8 mouse cellular contexts compared by ENCODE assay signal in genomic region chrX:47891907-47892430, GRCm38 (mm10). TPM values are rescaled to one million over a fixed set of nuclear protein-coding genes. Genes with fewer than 3 reads are reported as not detected.
DNase-seq lines count a peak whose midpoint lies in the region; ATAC-seq and TF ChIP-seq lines count a peak whose summit lies in the region.

No protein-coding gene starts in this region.

- no peaks in the 10 kb centered on the region for H3K9me3 ChIP-seq in E14TG2a.4 (ENCODE audit: low read length)
- no peaks in the 10 kb centered on the region for H3K9me3 ChIP-seq in heart, embryonic 16.5 days (replicated peaks; ENCODE audit: control insufficient read depth, low read length)
- no peaks in the 10 kb centered on the region for H3K9me3 ChIP-seq in limb, embryonic 10.5 days (replicated peaks)
- H3K9me3 ChIP-seq in neural tube, embryonic 11.5 days (ENCODE audit: control insufficient read depth, low read length) = no peaks in the 10 kb centered on the region

- peak overlapping the region; percentile 54 for H3K27ac ChIP-seq in gastrocnemius, adult 2 months
- H3K27ac ChIP-seq in heart, embryonic 16.5 days (ENCODE audit: low read length) = peak overlapping the region; percentile 73
- peak overlapping the region; percentile 88 for H3K27ac ChIP-seq in limb, embryonic 10.5 days
- H3K27ac ChIP-seq in neural tube, embryonic 11.5 days (ENCODE audit: low read depth, low read length) = no peak overlapping the region

- no peaks in the 10 kb centered on the region for H3K36me3 ChIP-seq in E14TG2a.4 (ENCODE audit: insufficient read depth, low read length)
- H3K36me3 ChIP-seq in heart, embryonic 16.5 days (ENCODE audit: control insufficient read depth, insufficient read depth) = no peaks in the 10 kb centered on the region
- H3K36me3 ChIP-seq in limb, embryonic 10.5 days = no peaks in the 10 kb centered on the region
- no peaks in the 10 kb centered on the region for H3K36me3 ChIP-seq in neural tube, embryonic 11.5 days (ENCODE audit: control insufficient read depth, insufficient read depth, low read length)

- peak overlapping the region; percentile 69 for H3K4me2 ChIP-seq in heart, embryonic 16.5 days (ENCODE audit: low read depth, low read length)
- peak overlapping the region; percentile 53 for H3K4me2 ChIP-seq in neural tube, embryonic 11.5 days (ENCODE audit: low read depth)

- peak; percentile 63 for ATAC-seq in heart, embryonic 16.5 days (replicated peaks; ENCODE audit: extremely low read depth, insufficient read depth, low FRiP score)
- ATAC-seq in neural tube, embryonic 11.5 days (ENCODE audit: insufficient read depth, low FRiP score, low TSS enrichment) = peak; percentile 65

- TF ChIP-seq CTCF in gastrocnemius, adult 2 months (IDR thresholded peaks at IDR 0.05) = no peak
- no peak for TF ChIP-seq CTCF in E14TG2a.4 (conservative IDR thresholded peaks at IDR 0.05; ENCODE audit: low read length)

- no peaks in the 10 kb centered on the region for H3K27me3 ChIP-seq in E14TG2a.4 (ENCODE audit: insufficient read depth, low read length)
- H3K27me3 ChIP-seq in heart, embryonic 16.5 days (ENCODE audit: control insufficient read depth, insufficient read depth, low read length) = 0 out of 2 replicates have a peak, but pooled peaks cover 2% of the 10 kb centered on the region
- H3K27me3 ChIP-seq in limb, embryonic 10.5 days (ENCODE audit: low read depth, poor library complexity, severe bottlenecking) = peaks cover 19% of the 10 kb centered on the region; the same call in 1 of the 2 replicates
- no peaks in the 10 kb centered on the region for H3K27me3 ChIP-seq in neural tube, embryonic 11.5 days (ENCODE audit: control insufficient read depth, insufficient read depth, low read length)

- peak overlapping the region; percentile 78 for H3K4me3 ChIP-seq in gastrocnemius, adult 2 months
- H3K4me3 ChIP-seq in E14TG2a.4 (replicated peaks; ENCODE audit: low read length) = peak overlapping the region; percentile 83
- peak overlapping the region; percentile 72 for H3K4me3 ChIP-seq in heart, embryonic 16.5 days (ENCODE audit: low read length)
- H3K4me3 ChIP-seq in limb, embryonic 10.5 days = peak overlapping the region; percentile 68
- H3K4me3 ChIP-seq in neural tube, embryonic 11.5 days (ENCODE audit: low read depth, low read length) = peak overlapping the region; percentile 53

- H3K9ac ChIP-seq in heart, embryonic 16.5 days (ENCODE audit: low read length) = peak overlapping the region; percentile 74
- peak overlapping the region; percentile 57 for H3K9ac ChIP-seq in neural tube, embryonic 11.5 days (ENCODE audit: low read length)

- 9% methylated on average over 31 of the region's 36 CpGs for WGBS in heart, embryonic 16.5 days
- WGBS in limb, embryonic 10.5 days = 11% methylated on average over 30 of the region's 36 CpGs
- 22% methylated on average over 25 of the region's 36 CpGs for WGBS in neural tube, embryonic 11.5 days

- intact Hi-C loops in gastrocnemius, adult 2 months (cut with DNase I) = no loop called here

- peak; percentile 20 for DNase-seq in gastrocnemius, adult 2 months
- DNase-seq in gastrocnemius, postnatal 25 days = no peak
- peak; percentile 39 to 50 for DNase-seq in cerebellum, postnatal 14 days
- peak; percentile 40 for DNase-seq in limb, embryonic 10.5 days (ENCODE audit: low spot score)
- peak; percentile 27 for DNase-seq in neural tube, embryonic 11.5 days (ENCODE audit: low spot score)
- DNase-seq in T-cell, adult 2 months (ENCODE audit: low spot score) = no peak

- peaks cover 2% of the 10 kb centered on the region; the same call in 1 of the 2 replicates for H3K4me1 ChIP-seq in E14TG2a.4 (replicated peaks; ENCODE audit: low read depth, low read length)
- no peaks in the 10 kb centered on the region for H3K4me1 ChIP-seq in heart, embryonic 16.5 days (ENCODE audit: control insufficient read depth, insufficient read depth, low read length)
- H3K4me1 ChIP-seq in limb, embryonic 10.5 days = peaks cover 4% of the 10 kb centered on the region; the same call in 1 of the 2 replicates
- no peaks in the 10 kb centered on the region for H3K4me1 ChIP-seq in neural tube, embryonic 11.5 days (ENCODE audit: control insufficient read depth, insufficient read depth, low read length)

RNA-seq across cellular contexts. Expression of gene Smarca1, which starts 0.8 kb away (rescaled TPM):
- total RNA-seq in gastrocnemius, adult 2 months (2021) = 1 to 10 TPM; 2.2 to 3.6 TPM
- 1 to 10 TPM; 1.3 to 1.4 TPM for total RNA-seq in gastrocnemius, postnatal 25 days (2021)
- polyA plus RNA-seq in heart, embryonic 16.5 days (2015; fragmentation: Nextera tagmentation; extraction: Ambion mirVana) = 17.4 and 20.2 TPM in 2 replicates
- polyA plus RNA-seq in limb, embryonic 10.5 days (2016; fragmentation: Nextera tagmentation; extraction: Ambion mirVana) = 13.7 and 22.1 TPM in 2 replicates
- 22.6 and 23.2 TPM in 2 replicates for polyA plus RNA-seq in neural tube, embryonic 11.5 days (2014; fragmentation: Nextera tagmentation; extraction: Ambion mirVana)

RNA-seq across cellular contexts. Expression of gene Ocrl, which starts 20.2 kb away (rescaled TPM):
- 10 to 100 TPM; 12.1 to 17.2 TPM for total RNA-seq in gastrocnemius, adult 2 months (2021)
- total RNA-seq in gastrocnemius, postnatal 25 days (2021) = 10 to 100 TPM in 1 of 2 experiments, 1 to 10 TPM in 1; 9.3 to 11.6 TPM
- 11.4 and 13.1 TPM in 2 replicates for polyA plus RNA-seq in heart, embryonic 16.5 days (2015; fragmentation: Nextera tagmentation; extraction: Ambion mirVana)
- 15.8 and 17.9 TPM in 2 replicates for polyA plus RNA-seq in limb, embryonic 10.5 days (2016; fragmentation: Nextera tagmentation; extraction: Ambion mirVana)
- 19.5 and 20.8 TPM in 2 replicates for polyA plus RNA-seq in neural tube, embryonic 11.5 days (2014; fragmentation: Nextera tagmentation; extraction: Ambion mirVana)

Comparison
In these comparisons a context has a peak if more than half of its experiments do, and no peak if none do; other contexts are left out.
1. DNase-seq: peak in gastrocnemius, adult 2 months (single experiment), cerebellum, postnatal 14 days (2 of 2), limb, embryonic 10.5 days (single experiment) and neural tube, embryonic 11.5 days (single experiment); none in gastrocnemius, postnatal 25 days (single experiment) and T-cell, adult 2 months (single experiment).
2. Peak in every context shown above with its lines, with median percentiles within 50 percentile points of each other: H3K4me3 ChIP-seq.